Mouse (Mus musculus) forebrain, embryonic 13.5 days (tissue): Measurements from ENCODE around the gene Cd70. TPM values are rescaled to one million over a fixed set of nuclear protein-coding genes. Genes with fewer than 3 reads are reported as not detected.

Experiments used
- ATAC-seq: fragments of 200-750 bp; cut with Nextera tagmentation; 2 replicates; pipeline ENCODE4 v1.8.0; 2017
- H3K27ac ChIP-seq: fragments of 300-500 bp; sonication (generic); 2 replicates; pipeline ENCODE4 v1.5.1; 2015; ENCODE audit warnings: inconsistent platforms, mild to moderate bottlenecking, moderate library complexity
- H3K27me3 ChIP-seq: fragments of 300-500 bp; sonication (generic); 2 replicates; pipeline ENCODE4 v1.6.1; 2015; ENCODE audit warnings: mild to moderate bottlenecking, inconsistent platforms
- H3K36me3 ChIP-seq: fragments of 300-500 bp; sonication (generic); 2 replicates; pipeline ENCODE4 v1.6.1; 2015; ENCODE audit warnings: mild to moderate bottlenecking, inconsistent platforms; ENCODE audit not compliant: poor library complexity, severe bottlenecking
- H3K4me1 ChIP-seq: fragments of 300-500 bp; sonication (generic); 2 replicates; pipeline ENCODE4 v1.6.1; 2015; ENCODE audit warnings: inconsistent platforms
- H3K4me2 ChIP-seq: fragments of 300-500 bp; sonication (generic); 2 replicates; pipeline ENCODE4 v1.6.1; 2015; ENCODE audit warnings: inconsistent platforms, mild to moderate bottlenecking, moderate library complexity
- H3K4me3 ChIP-seq: fragments of 300-500 bp; sonication (generic); 2 replicates; pipeline ENCODE4 v1.5.1; 2015; ENCODE audit warnings: mild to moderate bottlenecking, inconsistent platforms
- H3K9ac ChIP-seq: fragments of 300-500 bp; sonication (generic); 2 replicates; pipeline ENCODE4 v1.6.1; 2015; ENCODE audit warnings: mild to moderate bottlenecking, inconsistent platforms
- H3K9me3 ChIP-seq: fragments of 300-500 bp; sonication (generic); replicated peaks from 2 replicates; pipeline ENCODE4 v1.6.1; 2016; ENCODE audit warnings: inconsistent platforms
- WGBS: fragments of 180-500 bp; shearing (Covaris S2); methylation state at CpG from one replicate; pipeline ENCODE4 v1.1.7; 2015; 5-methylcytosine and 5-hydroxymethylcytosine counted together
- polyA plus RNA-seq: library from polyadenylated mRNA; unstranded; fragments of >200 nt; fragmentation: Nextera tagmentation; extraction: Ambion mirVana; gene quantifications from 2 replicates; pipeline ENCODE4 v1.2.1, GENCODE M21; 2015

Cd70 gene
- not detected in 2 replicates for polyA plus RNA-seq

DNA sequence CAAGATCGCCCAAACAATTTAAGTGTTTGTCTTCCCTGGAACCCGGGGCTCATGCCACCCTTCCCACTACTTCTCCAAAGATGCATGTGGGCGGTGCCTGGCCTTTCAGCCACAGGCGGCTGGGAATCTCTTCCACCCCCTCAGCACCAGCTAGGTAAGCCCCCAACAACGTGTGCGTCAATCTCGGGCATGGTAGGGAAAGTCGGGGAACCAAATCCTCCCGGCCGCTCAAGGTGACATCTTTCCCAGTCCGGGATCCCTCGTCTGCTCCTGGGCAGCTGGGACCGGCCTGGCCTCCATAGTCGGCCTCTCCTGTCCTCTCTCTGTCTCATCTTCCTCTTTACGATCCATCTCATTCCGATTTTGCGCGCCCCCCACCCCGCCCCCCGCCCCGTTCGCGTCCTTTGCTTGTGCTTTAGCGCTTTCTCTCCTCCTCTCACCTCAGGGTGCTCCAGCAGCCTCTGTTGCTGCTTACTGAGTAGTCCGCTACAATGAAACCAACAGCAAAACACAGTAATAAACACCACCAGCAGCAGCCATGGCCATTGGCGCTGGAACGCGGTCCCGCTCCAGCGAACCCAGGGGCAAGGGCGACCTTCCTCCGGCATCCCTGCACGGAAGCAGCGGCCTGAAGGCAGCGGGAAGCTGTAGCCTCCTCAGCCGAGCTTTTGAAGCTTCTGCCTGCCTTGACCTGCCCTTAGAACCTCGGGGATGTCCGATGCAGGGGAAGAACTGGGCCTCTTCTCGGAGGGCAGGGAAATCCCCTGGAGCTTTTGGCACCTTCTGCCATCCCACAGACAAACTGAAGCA is at the start of gene Cd70:
Gene Cd70 (minus strand): TSS at position 784 of the 810 bp plus-strand sequence.
- H3K27me3 ChIP-seq = peaks cover 47% of the 10 kb centered on the region
- H3K4me1 ChIP-seq = peaks cover 4% of the 10 kb centered on the region
- 3% methylated on average over 39 of the region's 39 CpGs for WGBS
- H3K36me3 ChIP-seq = no peaks in the 10 kb centered on the region
- peak within 1 kb of the TSS; percentile 35 for H3K4me3 ChIP-seq
- no peak for ATAC-seq
- peak within 1 kb of the TSS; percentile 53 for H3K9ac ChIP-seq
- no peaks in the 10 kb centered on the region; the same call in 1 of the 2 replicates for H3K9me3 ChIP-seq
- no peak within 1 kb of the TSS for H3K27ac ChIP-seq
- H3K4me2 ChIP-seq = peak within 1 kb of the TSS; percentile 62

DNA sequence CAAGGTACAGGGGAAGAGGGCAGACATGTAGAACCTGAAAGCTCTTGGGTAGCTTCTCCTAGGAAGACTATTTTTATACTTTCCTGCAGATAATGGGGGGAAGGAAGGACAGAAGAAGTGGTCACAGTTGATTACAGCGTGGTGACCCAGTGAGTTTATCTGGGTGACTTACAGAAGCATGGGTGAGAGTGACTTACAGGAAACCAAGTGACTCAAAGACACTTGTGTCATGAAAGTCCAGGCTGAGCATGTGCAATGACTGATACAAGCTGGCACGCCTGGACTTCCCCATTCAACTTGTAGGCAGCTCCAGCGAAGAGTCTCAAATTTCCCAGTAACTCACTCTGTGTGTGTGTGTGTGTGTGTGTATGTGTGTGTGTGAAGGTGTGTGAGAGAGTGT is 48.7 kb upstream of the Cd70 start:
- Histone ChIP-seq H3K4me3 (no peak overlapping the region), H3K36me3 (no peaks in the 10 kb centered on the region), H3K4me2 (no peak overlapping the region), H3K4me1 (no peaks in the 10 kb centered on the region), H3K9ac (no peak overlapping the region), H3K9me3 (no peaks in the 10 kb centered on the region), H3K27me3 (no peaks in the 10 kb centered on the region), H3K27ac (no peak overlapping the region)
- ATAC-seq = no peak
- 81% methylated on average over 3 of the region's 3 CpGs for WGBS

DNA sequence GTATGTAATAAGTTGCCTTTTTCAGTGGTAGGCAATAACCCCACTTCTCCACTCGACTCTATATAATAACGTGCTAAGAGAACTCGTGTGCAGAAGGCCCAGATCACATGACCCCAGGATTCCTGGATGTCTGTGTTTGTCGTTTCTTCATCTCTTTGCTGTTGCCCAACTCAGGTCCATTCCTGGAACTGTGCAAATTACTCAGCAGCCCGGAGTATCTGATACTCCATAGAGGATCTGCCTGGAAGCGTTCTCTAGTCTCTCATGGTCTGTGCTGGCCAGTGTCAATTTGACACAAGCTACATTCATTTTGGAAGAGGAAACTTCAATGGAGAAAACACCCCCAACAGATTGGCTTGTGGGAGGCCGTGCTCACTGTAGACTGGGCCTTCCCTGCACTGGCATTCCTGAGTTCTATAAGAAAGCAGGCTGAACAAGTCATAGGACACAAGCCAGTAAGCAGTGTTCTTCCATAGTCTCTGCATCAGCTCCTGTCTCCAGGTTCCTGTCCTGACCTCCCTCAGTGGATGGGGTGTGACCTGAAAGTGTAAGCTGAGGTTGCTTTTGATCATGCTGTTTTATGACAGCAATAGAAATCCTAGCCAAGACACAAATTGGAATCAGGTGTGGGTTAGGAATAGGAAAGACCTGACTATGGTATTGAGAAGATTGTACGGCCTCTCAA is 45.9 kb upstream of the Cd70 start:
- Histone ChIP-seq H3K9ac (no peak overlapping the region), H3K36me3 (no peaks in the 10 kb centered on the region), H3K27ac (no peak overlapping the region), H3K4me2 (no peak overlapping the region), H3K4me3 (no peak overlapping the region), H3K9me3 (no peaks in the 10 kb centered on the region), H3K27me3 (no peaks in the 10 kb centered on the region), H3K4me1 (no peaks in the 10 kb centered on the region)
- WGBS = 85% methylated on average over 8 of the region's 8 CpGs
- no peak for ATAC-seq

DNA sequence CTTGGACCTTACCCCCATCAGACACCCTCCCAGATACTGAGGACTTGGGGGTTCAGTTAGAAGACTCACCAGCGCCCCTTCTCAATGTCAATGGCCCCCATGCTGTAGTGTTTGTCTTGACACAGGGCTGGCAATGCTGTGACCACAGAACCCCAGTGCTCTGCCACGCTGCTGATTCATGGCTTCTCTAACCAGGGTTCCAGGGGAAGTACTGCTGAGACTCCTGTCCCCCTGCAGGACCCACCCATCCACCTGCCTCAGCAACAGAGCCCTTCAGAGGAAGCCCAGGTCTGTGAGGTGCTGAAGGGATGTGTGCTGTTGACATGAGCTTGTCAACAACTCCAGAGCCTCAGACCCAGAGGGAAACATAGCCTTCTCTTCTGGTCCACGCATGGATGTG is 45.2 kb upstream of the Cd70 start:
- no peak for ATAC-seq
- Histone ChIP-seq H3K9ac (no peak overlapping the region), H3K4me3 (no peak overlapping the region), H3K9me3 (no peaks in the 10 kb centered on the region), H3K27me3 (no peaks in the 10 kb centered on the region), H3K36me3 (no peaks in the 10 kb centered on the region), H3K4me2 (no peak overlapping the region), H3K27ac (no peak overlapping the region), H3K4me1 (no peaks in the 10 kb centered on the region)
- WGBS = 83% methylated on average over 3 of the region's 3 CpGs

DNA sequence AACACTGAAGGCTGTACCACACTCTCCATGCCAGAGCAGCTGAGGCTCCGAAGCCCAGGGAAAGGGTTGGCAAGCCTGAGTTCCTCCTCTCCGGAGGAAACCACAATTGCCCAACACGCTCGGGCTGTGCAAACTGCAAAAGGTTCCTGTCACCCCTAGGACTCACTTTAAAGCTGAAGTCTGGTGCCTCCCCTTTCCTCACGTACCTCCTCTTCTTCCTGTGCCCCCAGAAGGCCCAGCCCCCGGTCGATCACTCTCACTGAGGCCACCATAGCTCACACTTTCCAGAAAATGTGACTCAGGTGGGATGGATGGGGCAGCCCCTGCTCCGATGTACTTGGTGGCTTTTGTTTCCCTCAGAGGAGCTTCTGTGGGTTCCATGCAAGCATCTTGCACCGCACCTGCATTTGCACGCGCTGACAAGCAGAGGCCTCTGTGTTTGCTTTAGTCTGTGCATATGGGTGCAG is 44.5 kb upstream of the Cd70 start, which contains the start of gene Tnfsf14:
Gene Tnfsf14 (minus strand): TSS at position 137 of the 467 bp plus-strand sequence.
- no peak for ATAC-seq
- Histone ChIP-seq H3K4me1 (no peaks in the 10 kb centered on the region), H3K9ac (no peak within 1 kb of the TSS), H3K4me3 (no peak within 1 kb of the TSS), H3K27ac (no peak within 1 kb of the TSS), H3K4me2 (no peak within 1 kb of the TSS), H3K9me3 (no peaks in the 10 kb centered on the region), H3K27me3 (no peaks in the 10 kb centered on the region), H3K36me3 (no peaks in the 10 kb centered on the region)
- WGBS = 83% methylated on average over 11 of the region's 11 CpGs

DNA sequence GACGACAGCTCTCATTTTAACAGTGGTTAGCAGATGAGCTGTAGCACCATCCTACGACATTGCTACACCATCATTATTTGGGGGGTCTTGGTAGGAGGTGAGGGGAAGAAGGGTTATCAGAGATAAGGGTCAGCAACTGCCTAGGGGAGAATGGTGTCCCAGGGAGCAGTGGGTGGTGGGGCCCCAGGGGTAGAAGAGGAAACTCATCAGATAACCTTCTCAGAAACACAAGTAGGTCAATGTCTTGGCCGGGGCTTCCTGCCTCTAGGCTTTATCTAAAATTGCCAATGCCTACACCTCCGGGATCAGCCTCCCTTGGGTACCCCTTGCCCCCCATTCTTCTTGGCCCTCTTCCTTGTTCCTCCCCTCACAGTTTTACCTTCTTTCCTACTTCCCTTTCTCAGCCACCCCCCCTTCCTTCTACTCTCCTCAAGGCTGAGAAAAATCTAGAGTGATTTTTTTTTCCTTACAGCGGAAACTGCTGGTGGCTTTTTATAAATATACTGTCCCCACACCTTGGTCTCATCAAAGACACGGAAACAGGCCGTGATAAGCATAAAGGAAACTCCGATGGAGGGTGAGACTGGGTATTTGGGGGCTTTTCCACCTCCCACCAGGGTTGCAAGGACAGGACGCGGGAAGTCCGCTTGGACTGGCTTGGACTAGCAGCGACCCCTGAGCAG is 39.1 kb upstream of the Cd70 start:
- no peak for ATAC-seq
- no peaks in the 10 kb centered on the region for H3K4me1 ChIP-seq
- H3K4me3 ChIP-seq = no peak overlapping the region
- H3K27me3 ChIP-seq = no peaks in the 10 kb centered on the region
- no peak overlapping the region for H3K27ac ChIP-seq
- H3K9ac ChIP-seq = no peak overlapping the region
- no peaks in the 10 kb centered on the region for H3K9me3 ChIP-seq
- H3K4me2 ChIP-seq = no peak overlapping the region
- WGBS = 90% methylated on average over 12 of the region's 12 CpGs
- H3K36me3 ChIP-seq = no peaks in the 10 kb centered on the region

DNA sequence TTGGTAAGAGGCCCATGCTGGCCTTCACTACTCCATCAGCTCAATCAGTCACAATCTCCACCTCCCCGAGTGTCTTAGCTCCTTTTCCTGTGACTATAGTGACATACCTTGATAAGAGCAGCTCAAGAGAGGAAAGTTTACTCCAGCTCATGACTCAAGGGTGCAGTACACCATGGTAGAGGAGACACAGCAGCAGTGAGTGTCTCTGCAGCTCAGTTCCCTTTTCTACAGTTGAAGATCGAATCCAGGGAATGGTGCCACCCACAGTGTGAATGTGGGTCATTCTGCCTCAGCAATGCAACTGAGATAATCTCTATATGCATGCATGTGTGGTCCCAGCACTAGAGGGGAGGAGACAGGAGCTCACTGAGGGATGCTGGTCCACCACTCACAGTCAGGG is 36.1 kb upstream of the Cd70 start:
- WGBS = 73% methylated on average over 2 of the region's 2 CpGs
- Histone ChIP-seq H3K4me2 (no peak overlapping the region), H3K9ac (no peak overlapping the region), H3K4me3 (no peak overlapping the region), H3K27ac (no peak overlapping the region), H3K36me3 (no peaks in the 10 kb centered on the region), H3K9me3 (no peaks in the 10 kb centered on the region), H3K4me1 (no peaks in the 10 kb centered on the region), H3K27me3 (no peaks in the 10 kb centered on the region)
- no peak for ATAC-seq

DNA sequence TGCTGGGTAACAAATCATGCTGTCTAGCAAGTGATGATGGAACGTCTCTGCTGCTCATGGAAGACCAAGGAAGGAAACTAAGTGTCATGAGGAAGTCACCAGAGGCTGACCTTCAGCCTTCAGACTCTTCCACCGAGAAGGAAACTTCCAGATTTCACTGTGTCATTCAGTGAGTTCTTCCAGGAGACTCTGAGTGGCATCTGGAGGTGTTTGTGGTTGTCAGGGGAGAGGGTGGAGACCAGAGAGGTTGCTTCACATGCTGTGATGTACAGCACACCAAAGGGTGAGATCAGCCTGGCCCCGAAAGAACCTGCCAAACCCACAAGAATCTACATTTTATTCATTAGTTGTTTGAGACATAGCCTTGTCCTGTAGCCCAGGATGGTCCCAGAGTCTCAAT is 33.3 kb upstream of the Cd70 start:
- whole genome bisulfite sequencing = 68% methylated on average over 3 of the region's 3 CpGs
- no peaks in the 10 kb centered on the region for H3K27me3 ChIP-seq

DNA sequence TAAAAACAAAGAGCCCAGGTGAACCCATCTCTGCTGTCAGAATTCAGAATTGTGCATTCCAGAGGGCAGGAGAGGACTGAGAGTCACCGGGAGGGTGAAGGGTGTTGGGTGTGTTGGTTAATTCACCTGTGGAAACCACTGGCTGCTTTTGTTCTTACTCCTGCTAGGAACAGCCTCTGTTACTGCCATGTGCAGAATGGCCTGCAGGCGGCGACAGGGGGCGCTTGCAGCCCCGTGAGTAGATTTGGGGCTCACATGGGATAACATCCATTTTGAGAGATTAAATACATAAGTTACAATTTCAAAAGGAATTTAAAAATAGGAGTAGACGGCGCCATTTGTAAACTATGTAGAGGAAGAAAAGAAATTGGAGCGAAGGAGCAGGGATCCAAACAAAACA is 30.8 kb upstream of the Cd70 start:
- Histone ChIP-seq H3K27me3 (no peaks in the 10 kb centered on the region; the same call in 1 of the 2 replicates), H3K9ac (no peak overlapping the region), H3K36me3 (no peaks in the 10 kb centered on the region), H3K9me3 (no peaks in the 10 kb centered on the region), H3K4me2 (no peak overlapping the region), H3K4me1 (no peaks in the 10 kb centered on the region), H3K4me3 (no peak overlapping the region), H3K27ac (no peak overlapping the region)
- 31% methylated on average over 8 of the region's 8 CpGs for WGBS
- no peak for ATAC-seq

More for the DNA sequence above, 33.3 kb upstream of the Cd70 start:
- ATAC-seq = no peak
- Histone ChIP-seq H3K36me3 (no peaks in the 10 kb centered on the region), H3K27ac (no peak overlapping the region), H3K4me3 (no peak overlapping the region), H3K4me2 (no peak overlapping the region), H3K4me1 (no peaks in the 10 kb centered on the region), H3K9me3 (no peaks in the 10 kb centered on the region), H3K9ac (no peak overlapping the region)

DNA sequence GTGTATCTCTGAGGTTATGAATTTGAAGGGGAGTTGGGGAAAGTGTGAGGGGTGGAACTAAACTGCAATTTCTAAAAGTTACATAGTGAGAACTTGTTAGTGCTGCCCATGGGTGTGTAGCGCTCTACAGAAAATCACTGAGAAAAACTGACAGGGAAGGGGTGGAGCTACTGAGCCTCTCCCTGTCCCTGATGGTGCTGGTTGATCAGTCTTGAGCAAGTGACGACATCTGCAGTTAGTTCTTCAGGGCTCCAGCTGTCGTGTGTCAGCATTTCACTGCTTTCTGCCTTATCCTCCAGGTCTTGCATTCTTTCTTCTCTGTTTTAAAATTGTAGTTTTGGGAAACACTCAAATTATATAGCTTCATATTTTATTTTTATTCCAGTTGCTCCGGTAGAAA is 23.8 kb upstream of the Cd70 start:
- no peak for ATAC-seq

DNA sequence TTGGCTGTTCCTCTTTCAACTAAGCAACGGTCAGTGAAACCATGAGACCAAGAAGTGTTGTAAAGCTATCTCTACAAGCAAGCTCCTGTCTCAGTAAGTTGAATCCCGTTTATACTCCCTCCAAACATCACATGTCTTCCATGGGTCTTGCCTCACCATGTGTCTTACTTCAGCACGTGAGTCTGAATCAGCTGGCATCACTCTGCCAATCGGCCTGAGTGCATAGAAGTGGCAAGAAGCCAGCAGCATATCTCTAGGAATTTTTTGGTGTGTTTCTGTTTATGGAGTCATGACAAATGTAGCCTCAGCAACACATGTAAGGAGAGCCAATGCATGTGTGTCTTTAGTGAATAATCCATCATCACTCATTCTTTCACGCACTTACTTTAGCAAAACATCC is 22.8 kb upstream of the Cd70 start:
- WGBS = 80% methylated on average over 5 of the region's 5 CpGs
- Histone ChIP-seq H3K4me3 (no peak overlapping the region), H3K9ac (no peak overlapping the region), H3K27ac (no peak overlapping the region), H3K27me3 (no peaks in the 10 kb centered on the region; the same call in 1 of the 2 replicates), H3K4me2 (no peak overlapping the region), H3K4me1 (no peaks in the 10 kb centered on the region), H3K36me3 (no peaks in the 10 kb centered on the region), H3K9me3 (no peaks in the 10 kb centered on the region)
- no peak for ATAC-seq

More for the DNA sequence above, 23.8 kb upstream of the Cd70 start:
- H3K27me3 ChIP-seq = no peaks in the 10 kb centered on the region; the same call in 1 of the 2 replicates
- WGBS = 72% methylated on average over 4 of the region's 4 CpGs
- H3K4me2 ChIP-seq = no peak overlapping the region
- no peaks in the 10 kb centered on the region for H3K4me1 ChIP-seq
- H3K27ac ChIP-seq = no peak overlapping the region
- no peak overlapping the region for H3K4me3 ChIP-seq
- H3K9me3 ChIP-seq = no peaks in the 10 kb centered on the region
- no peak overlapping the region for H3K9ac ChIP-seq
- H3K36me3 ChIP-seq = no peaks in the 10 kb centered on the region
